Mouse (Mus musculus) cerebellum, postnatal 4 days (tissue): ENCODE results near the gene Fam186a.
"Not testable (repeated sequence)": the region's sequence is repeated elsewhere in the genome, so short reads cannot be mapped to it uniquely, and the experiment has no call there.

Experiments used
- DNase-seq, 2 experiments: peaks; one replicate each; pipeline ENCODE4 v3.0.0; 2022; ENCODE audit warnings: low spot score in 2 of 2, mixed read lengths in 1 of 2

Gene Fam186a

DNA sequence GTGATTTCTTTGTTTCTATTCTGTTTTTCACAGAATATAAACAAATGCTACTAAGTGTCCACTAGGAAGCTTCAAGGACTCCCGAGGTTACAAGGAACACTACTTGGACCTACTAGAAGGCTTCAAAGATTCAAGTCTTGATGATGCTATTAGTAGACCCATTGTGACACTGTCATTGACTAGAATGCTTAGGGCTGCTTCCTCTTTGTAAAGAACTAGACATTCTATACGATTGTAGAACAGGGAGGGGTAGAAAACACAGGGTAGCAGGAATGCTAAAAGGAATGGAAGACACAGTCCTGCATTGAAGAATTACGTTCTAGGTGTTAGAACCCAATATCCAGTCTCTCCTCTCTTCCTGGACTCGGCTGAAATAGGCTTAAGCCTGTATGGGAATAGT is at the start of gene Fam186a:
TSS of gene Fam186a (minus strand) at position 101 of the 400 bp plus-strand sequence.
- no peak for DNase-seq

GRCm38 (mm10) chr15:100006180-100006579 is 39.3 kb upstream of the Fam186a start:
- no peak for DNase-seq

DNA sequence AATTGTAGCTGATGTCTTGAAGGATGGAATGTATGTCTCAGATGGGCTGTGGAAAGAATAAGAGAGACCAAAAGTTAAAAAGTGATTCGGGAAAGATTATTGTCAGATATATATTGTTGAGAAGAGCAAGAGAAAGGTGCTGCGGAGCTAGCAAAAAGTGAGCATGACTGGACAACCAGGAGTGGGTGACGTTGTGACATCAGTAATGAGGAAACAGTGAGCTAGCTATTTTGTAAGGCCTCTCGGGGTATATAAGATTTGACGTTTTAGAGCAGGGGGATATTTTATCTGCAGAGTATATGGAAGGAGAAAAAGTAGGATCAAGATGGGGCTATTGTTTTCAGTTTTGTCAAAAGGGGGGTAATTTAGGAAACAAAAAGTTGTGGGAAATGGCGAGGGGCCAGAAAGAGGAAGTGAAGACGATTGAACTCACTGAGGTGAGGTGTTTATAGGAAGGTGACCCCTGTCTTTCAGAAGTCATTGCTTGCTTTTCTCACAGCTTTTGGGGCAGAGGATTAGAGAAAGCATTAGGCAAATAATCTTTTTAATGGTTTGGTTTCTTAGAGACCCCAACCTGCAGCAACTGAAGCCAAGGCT is 37.9 kb upstream of the Fam186a start:
- DNase-seq = no peak

- no peak for DNase-seq
Observed at GRCm38 (mm10) chr15:99999390-99999789, 32.5 kb upstream of the Fam186a start.

GRCm38 (mm10) chr15:99997114-99997804 is 30.4 kb upstream of the Fam186a start:
- DNase-seq = no peak

DNA sequence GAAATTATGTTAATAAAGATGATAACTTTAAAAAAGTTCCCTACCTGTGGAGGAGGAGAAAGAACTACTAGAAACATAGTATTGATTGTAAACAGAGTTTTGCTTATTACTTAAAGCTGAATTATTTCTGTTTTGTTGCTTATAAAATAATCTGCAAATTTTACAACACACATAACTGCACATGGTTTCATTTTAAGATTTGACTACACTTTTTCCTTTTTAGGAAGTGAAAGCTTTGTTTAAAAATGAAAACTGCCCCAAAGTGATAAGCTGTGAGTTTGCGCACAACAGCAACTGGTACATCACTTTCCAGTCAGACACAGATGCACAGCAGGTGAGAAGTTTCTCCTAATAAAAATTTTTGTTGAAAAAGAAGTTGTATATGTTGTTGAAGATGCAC is 26.2 kb upstream of the Fam186a start:
- no peak for DNase-seq

- DNase-seq = no peak
Observed at GRCm38 (mm10) chr15:99979715-99980114, 12.9 kb upstream of the Fam186a start.

DNA sequence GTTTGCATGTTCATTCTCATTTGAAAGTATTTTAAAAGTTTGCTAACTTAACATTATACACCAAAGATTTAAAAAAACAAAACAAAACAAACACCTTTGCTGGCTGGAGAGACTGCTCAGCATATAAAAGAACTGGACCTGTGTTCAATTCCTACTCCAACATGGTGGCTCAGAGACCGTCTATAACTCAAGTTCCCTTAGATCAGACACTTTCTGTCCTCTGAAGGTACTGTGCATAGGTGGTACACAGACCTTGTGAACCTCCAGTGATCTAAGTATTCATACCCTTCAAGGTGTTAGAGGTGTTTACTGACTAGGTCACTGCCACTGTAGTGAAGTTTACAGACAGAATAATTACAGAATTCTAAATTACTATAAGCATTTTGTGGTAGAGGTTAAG is 12.4 kb upstream of the Fam186a start:
- DNase-seq = no peak

GRCm38 (mm10) chr15:99976121-99976520 is 9.3 kb upstream of the Fam186a start:
- not testable (repeated sequence) for DNase-seq

- no peak for DNase-seq
Observed at GRCm38 (mm10) chr15:99974476-99975220, 7.8 kb upstream of the Fam186a start.

DNA sequence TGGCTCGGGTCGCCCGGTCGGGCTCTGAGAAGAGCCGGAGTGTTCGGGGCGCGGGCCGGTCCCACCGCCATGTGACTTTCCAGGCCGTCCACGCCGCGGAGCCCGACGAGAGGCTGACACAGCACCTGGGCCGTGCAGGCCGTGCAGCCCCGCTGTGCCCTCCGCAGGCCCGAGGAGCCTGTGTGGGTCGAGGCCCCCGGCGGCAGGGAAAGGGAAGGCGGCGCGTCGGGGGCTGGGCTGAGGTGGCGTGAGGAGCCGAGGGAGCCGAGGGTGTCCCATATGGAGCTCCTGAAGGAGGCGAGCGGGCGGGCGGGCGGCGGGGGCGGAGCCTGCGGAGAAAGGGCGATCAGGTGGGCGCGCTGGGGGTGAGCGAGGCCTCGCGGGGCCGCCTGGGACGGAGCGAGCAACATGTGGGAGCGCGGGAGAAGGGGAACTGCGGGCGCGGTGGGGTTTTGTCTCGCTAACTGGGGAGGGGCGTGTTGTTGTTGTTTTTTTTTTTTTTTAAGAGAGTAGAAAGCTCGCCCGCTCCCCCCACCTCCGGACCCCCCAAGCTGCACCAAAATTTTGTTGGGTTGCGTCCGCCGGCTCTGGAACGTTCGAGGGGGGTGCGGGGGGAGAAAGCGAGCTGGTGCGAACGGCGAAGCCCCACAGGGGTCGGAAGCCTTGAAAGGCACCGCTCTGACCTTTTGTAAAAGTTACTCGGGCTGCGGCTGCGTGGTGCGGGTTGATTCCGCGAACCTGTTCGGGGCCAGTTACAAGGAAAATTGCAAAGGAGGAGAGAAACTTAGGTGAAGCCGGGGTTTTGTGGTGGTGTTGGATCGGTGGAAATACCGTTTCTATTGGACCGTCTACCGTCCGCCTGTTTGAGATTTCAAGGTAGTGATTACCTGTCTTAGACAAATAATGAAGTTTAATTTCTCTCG is 6.4 kb upstream of the Fam186a start:
- DNase-seq = peak in 1 of 2 experiments; percentile 28

- DNase-seq = peak; percentile 83 to 93
Observed at GRCm38 (mm10) chr15:99972361-99972988, 5.6 kb upstream of the Fam186a start.

DNA sequence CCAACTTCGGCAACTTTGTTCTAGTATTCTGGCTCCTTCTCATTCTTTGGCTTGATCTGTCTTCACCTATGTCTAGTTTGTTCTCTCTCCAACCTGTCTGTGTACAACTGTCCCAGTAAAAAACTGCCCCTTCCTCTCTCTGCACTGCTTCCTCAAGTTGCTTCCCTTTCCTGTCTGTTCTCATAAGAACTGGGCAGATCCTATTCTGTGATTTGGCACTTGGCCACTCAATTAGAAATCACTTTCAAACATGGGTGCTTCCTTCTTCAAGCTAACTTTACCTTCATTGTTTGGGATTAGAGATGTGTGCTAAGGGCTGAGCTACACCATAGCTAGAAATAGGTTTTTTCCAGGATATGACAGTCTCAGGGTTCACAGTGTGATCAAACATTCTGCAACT is 3.7 kb upstream of the Fam186a start:
- no peak for DNase-seq

GRCm38 (mm10) chr15:99969765-99970164 is 2.9 kb upstream of the Fam186a start, which contains the start of gene Larp4:
TSS of gene Larp4 (plus strand) at chr15:99970065.
- not testable (repeated sequence) for DNase-seq

DNA sequence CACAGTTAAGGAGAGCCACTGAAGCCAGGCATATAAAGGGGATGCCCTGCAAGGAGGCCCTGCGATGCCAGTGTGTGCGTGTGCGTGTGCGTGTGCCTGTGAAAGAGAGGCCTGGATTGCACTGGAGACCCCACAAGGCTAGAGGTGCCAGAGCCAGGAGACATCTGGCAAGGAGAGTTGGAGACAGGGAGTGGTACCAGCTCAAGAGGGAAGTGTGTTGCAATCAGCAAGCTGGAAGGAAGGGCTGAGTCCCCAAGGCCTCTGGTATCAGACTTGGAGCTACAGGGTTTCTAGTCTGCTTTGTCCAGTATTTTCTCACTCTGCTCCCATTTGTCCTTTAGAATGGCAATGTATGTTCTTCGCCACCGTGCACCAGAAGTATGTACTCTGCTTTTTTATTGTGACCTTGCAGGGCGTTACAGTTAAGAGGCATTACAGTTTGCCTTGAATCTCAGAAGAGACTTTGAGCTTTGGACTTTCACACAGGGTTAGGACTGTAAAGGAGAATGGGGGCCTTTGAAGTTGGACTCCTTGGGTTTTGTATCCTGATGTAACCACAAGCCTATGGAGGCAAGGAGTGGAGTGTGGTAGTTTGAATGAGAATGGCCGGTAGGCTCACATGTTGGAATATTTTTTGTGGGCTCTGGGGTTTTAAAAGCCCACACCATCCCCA is 1.6 kb downstream of the Fam186a start:
- DNase-seq = no peak

GRCm38 (mm10) chr15:99955324-99955723 is 11.5 kb downstream of the Fam186a start:
- no peak for DNase-seq

- DNase-seq = no peak
Observed at GRCm38 (mm10) chr15:99940970-99941630, 25.8 kb downstream of the Fam186a start.

GRCm38 (mm10) chr15:99940426-99940825 is 26.4 kb downstream of the Fam186a start:
- DNase-seq = no peak

DNA sequence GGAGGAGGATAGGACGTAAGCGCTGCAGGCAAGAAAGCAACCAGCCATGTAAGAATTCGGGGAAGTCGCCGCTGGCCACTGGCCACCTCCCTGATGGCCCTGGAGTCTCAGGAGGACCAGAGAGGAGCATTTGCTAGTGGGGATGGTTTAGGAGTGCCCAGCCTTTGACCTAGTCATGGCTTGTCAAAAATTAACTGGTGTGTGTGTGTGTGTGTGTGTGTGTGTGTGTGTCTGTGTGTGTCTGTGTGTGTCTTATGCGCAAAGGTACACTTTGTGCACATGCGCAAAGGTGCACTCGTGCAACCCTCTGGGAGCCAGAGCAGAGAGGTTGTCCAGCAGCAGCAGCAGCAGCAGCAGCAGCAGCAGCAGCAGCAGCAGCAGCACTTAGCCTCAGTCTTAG is 29.0 kb downstream of the Fam186a start:
- DNase-seq = no peak

DNA sequence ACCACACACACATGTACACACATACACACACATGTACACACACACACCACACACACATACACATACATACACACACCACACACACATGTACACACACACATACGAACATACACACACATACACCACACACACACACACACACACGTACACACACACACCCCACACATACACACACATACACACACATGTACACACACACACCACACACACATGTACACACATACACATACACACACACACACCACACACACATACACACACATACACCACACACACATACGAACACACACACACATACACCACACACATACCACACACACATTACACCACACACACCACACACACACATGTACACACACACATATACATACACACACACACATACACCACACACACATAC is 30.2 kb downstream of the Fam186a start:
- no peak for DNase-seq
